In the genomic region with DNA sequence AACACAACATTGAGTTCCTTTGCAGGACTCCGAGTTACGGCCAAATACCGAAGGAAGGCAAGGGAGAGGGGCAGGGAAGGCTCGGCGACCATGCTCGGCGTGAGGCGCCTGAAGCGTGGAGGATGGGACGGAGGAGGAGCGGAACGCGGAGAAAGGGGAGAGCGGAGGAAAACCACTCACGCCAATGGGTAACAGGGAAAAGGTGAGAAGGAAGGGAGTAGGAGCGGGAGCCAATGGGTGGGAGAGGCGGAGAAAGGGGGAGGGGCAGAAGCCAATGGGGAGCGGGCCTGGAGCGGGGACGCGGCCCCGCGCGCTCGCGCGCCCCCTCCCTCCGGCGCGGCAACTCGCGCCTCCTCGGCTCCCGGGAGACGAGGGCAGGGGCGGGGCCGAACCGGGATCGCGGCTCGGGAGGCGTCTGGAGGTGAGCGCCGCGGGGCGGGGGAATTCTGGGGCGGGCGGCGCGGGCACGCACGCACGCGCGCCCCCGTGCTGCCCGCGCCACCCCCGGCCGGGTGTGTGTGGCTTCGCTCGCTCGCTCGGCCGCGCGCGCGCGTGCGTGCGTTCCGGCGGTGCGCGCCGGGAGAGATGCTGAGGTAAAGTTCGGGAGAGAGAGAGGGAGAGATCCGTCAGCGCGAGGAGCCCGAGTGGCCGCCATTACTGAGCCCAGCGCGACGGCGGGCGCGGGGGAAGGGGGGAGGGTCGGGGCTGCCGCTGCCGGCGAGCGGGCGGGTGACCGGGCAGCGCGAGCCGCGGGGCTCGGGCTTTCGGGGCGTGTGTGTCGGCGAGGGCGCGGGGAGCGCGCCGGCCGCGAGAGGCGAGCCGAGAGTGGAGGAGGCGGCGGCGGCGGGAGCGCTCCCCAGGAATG, we compare ENCODE assay signal across 8 mouse cellular contexts. TPM values are rescaled to one million over a fixed set of nuclear protein-coding genes. Genes with fewer than 3 reads are reported as not detected.
DNase-seq lines count a peak whose midpoint lies in the region; ATAC-seq and TF ChIP-seq lines count a peak whose summit lies in the region.

A gene (plus strand): TSS at position 517 of the 865 bp plus-strand sequence.

- no peaks in the 10 kb centered on the region for H3K9me3 ChIP-seq in embryonic facial prominence, embryonic 13.5 days
- no peaks in the 10 kb centered on the region for H3K9me3 ChIP-seq in limb, embryonic 12.5 days
- no peaks in the 10 kb centered on the region for H3K9me3 ChIP-seq in midbrain, embryonic 15.5 days

- peak; percentile 97 for DNase-seq in 3134 (ENCODE audit: extremely low read depth, insufficient read length, low spot score)
- DNase-seq in adrenal gland, postnatal 36 days = peak; percentile 97 to 99
- DNase-seq in heart, adult 18-20 months = peak; percentile 95 to 97
- peak; percentile 97 for DNase-seq in kidney, adult 2 months
- peak; percentile 31 to 57 for DNase-seq in spleen, adult 2 months (ENCODE audit: low read depth in 1 of 2, low spot score in 2 of 2)

- 1% methylated on average over 35 of the region's 119 CpGs for WGBS in embryonic facial prominence, embryonic 13.5 days
- under 1% methylated on average over 112 of the region's 119 CpGs for WGBS in kidney, adult 2 months
- WGBS in limb, embryonic 12.5 days = 1% methylated on average over 81 of the region's 119 CpGs
- WGBS in midbrain, embryonic 15.5 days = under 1% methylated on average over 75 of the region's 119 CpGs
- WGBS in spleen, adult 2 months = under 1% methylated on average over 89 of the region's 119 CpGs

- peak within 1 kb of the TSS; percentile 100 for H3K27ac ChIP-seq in embryonic facial prominence, embryonic 13.5 days
- H3K27ac ChIP-seq in kidney, adult 2 months (ENCODE audit: insufficient read depth, low read depth, low read length) = peak within 1 kb of the TSS; percentile 97
- peak within 1 kb of the TSS; percentile 100 for H3K27ac ChIP-seq in limb, embryonic 12.5 days
- H3K27ac ChIP-seq in midbrain, embryonic 15.5 days = peak within 1 kb of the TSS; percentile 100
- H3K27ac ChIP-seq in spleen, adult 2 months (ENCODE audit: insufficient read depth, low read length) = peak within 1 kb of the TSS; percentile 59

- peak within 1 kb of the TSS; percentile 76 for H3K4me2 ChIP-seq in embryonic facial prominence, embryonic 13.5 days
- peak within 1 kb of the TSS; percentile 67 for H3K4me2 ChIP-seq in limb, embryonic 12.5 days
- H3K4me2 ChIP-seq in midbrain, embryonic 15.5 days = peak within 1 kb of the TSS; percentile 76

- H3K27me3 ChIP-seq in embryonic facial prominence, embryonic 13.5 days = no peaks in the 10 kb centered on the region
- no peaks in the 10 kb centered on the region for H3K27me3 ChIP-seq in kidney, adult 2 months (replicated peaks; ENCODE audit: control insufficient read depth, insufficient read depth, low read length)
- no peaks in the 10 kb centered on the region for H3K27me3 ChIP-seq in limb, embryonic 12.5 days
- no peaks in the 10 kb centered on the region for H3K27me3 ChIP-seq in midbrain, embryonic 15.5 days (replicated peaks)
- H3K27me3 ChIP-seq in spleen, adult 2 months (ENCODE audit: control insufficient read depth, insufficient read depth, low read length) = peaks cover 11% of the 10 kb centered on the region

- TF ChIP-seq CTCF in kidney, adult 2 months (conservative IDR thresholded peaks at IDR 0.05; ENCODE audit: insufficient read depth, insufficient read length, low read depth, low read length) = no peak
- no peak for TF ChIP-seq CTCF in spleen, adult 2 months (IDR thresholded peaks at IDR 0.05; ENCODE audit: extremely low read depth, insufficient read depth, insufficient read length, insufficient replicate concordance)

- no peaks in the 10 kb centered on the region for H3K4me1 ChIP-seq in embryonic facial prominence, embryonic 13.5 days
- no peaks in the 10 kb centered on the region for H3K4me1 ChIP-seq in kidney, adult 2 months (ENCODE audit: control insufficient read depth, insufficient read depth, low read length)
- peaks cover 10% of the 10 kb centered on the region; the same call in 1 of the 2 replicates for H3K4me1 ChIP-seq in limb, embryonic 12.5 days (replicated peaks)
- H3K4me1 ChIP-seq in midbrain, embryonic 15.5 days = peaks cover 15% of the 10 kb centered on the region
- H3K4me1 ChIP-seq in spleen, adult 2 months (ENCODE audit: control insufficient read depth, insufficient read depth, insufficient read length) = no peaks in the 10 kb centered on the region; the same call in 1 of the 2 replicates

- H3K4me3 ChIP-seq in embryonic facial prominence, embryonic 13.5 days = peak within 1 kb of the TSS; percentile 98
- peak within 1 kb of the TSS; percentile 90 for H3K4me3 ChIP-seq in kidney, adult 2 months (ENCODE audit: insufficient read depth, low read depth, low read length)
- peak within 1 kb of the TSS; percentile 97 for H3K4me3 ChIP-seq in limb, embryonic 12.5 days (replicated peaks)
- H3K4me3 ChIP-seq in midbrain, embryonic 15.5 days = peak within 1 kb of the TSS; percentile 100
- peak within 1 kb of the TSS; percentile 62 for H3K4me3 ChIP-seq in spleen, adult 2 months (ENCODE audit: extremely low read depth, insufficient read depth, insufficient read length)

- ATAC-seq in embryonic facial prominence, embryonic 13.5 days (ENCODE audit: insufficient number of reproducible peaks, insufficient read depth, low FRiP score, low TSS enrichment, low read depth) = peak; percentile 98
- ATAC-seq in limb, embryonic 12.5 days (ENCODE audit: insufficient number of reproducible peaks, insufficient read depth, low FRiP score, low TSS enrichment, low read depth) = peak; percentile 97
- peak; percentile 97 for ATAC-seq in midbrain, embryonic 15.5 days (replicated peaks)

- TF ChIP-seq POLR2A in kidney, adult 2 months (IDR thresholded peaks at IDR 0.05; ENCODE audit: low read depth, low read length) = peak; percentile 91
- TF ChIP-seq POLR2A in spleen, adult 2 months (IDR thresholded peaks at IDR 0.05; ENCODE audit: low read depth, low read length) = no peak

- no peaks in the 10 kb centered on the region for H3K36me3 ChIP-seq in embryonic facial prominence, embryonic 13.5 days
- H3K36me3 ChIP-seq in kidney, adult 2 months (ENCODE audit: control insufficient read depth, insufficient read depth, low read length) = no peaks in the 10 kb centered on the region
- H3K36me3 ChIP-seq in limb, embryonic 12.5 days = no peaks in the 10 kb centered on the region
- H3K36me3 ChIP-seq in midbrain, embryonic 15.5 days (replicated peaks) = no peaks in the 10 kb centered on the region
- no peaks in the 10 kb centered on the region for H3K36me3 ChIP-seq in spleen, adult 2 months (ENCODE audit: control insufficient read depth, insufficient read depth, low read length)

- H3K9ac ChIP-seq in embryonic facial prominence, embryonic 13.5 days = peak within 1 kb of the TSS; percentile 99
- peak within 1 kb of the TSS; percentile 99 for H3K9ac ChIP-seq in limb, embryonic 12.5 days (replicated peaks)
- H3K9ac ChIP-seq in midbrain, embryonic 15.5 days = peak within 1 kb of the TSS; percentile 82

RNA-seq across cellular contexts. Expression of the gene that starts here (rescaled TPM):
- 10 to 100 TPM; 87.3 to 92.2 TPM for total RNA-seq in adrenal gland, postnatal 36 days (2021)
- 49.1 and 57.6 TPM in 2 replicates for polyA plus RNA-seq in embryonic facial prominence, embryonic 13.5 days (2015; fragmentation: Nextera tagmentation; extraction: Ambion mirVana)
- total RNA-seq in heart, adult 18-20 months (2021) = 10 to 100 TPM; 71.7 to 77.4 TPM
- 6.1 and 9.9 TPM in 2 replicates for polyA plus RNA-seq in kidney, adult 2 months (2012; rRNA removed)
- 56.9 and 58.9 TPM in 2 replicates for polyA plus RNA-seq in limb, embryonic 12.5 days (2016; fragmentation: Nextera tagmentation; extraction: Ambion mirVana)
- 31.6 and 31.9 TPM in 2 replicates for polyA plus RNA-seq in midbrain, embryonic 15.5 days (2015; fragmentation: Nextera tagmentation; extraction: Ambion mirVana)
- 0.48 and 0.55 TPM in 2 replicates for polyA plus RNA-seq in spleen, adult 2 months (2012; rRNA removed)

Comparison
In these comparisons a context has a peak if more than half of its experiments do, and no peak if none do; other contexts are left out.
1. Peak in every context shown above with its lines: DNase-seq, ATAC-seq, H3K4me3 ChIP-seq and H3K27ac ChIP-seq.
2. Peak in DNase-seq, H3K4me3 ChIP-seq and H3K27ac ChIP-seq in spleen, adult 2 months; RNA of the gene not detected or under 1 TPM.
3. DNase-seq: peak in every context shown above with its lines; median percentile 98 in adrenal gland, postnatal 36 days; 97 in 3134; 97 in kidney, adult 2 months; 96 in heart, adult 18-20 months; 44 in spleen, adult 2 months.